Mouse (Mus musculus): ENCODE data around the gene Abcc5.

DNA sequence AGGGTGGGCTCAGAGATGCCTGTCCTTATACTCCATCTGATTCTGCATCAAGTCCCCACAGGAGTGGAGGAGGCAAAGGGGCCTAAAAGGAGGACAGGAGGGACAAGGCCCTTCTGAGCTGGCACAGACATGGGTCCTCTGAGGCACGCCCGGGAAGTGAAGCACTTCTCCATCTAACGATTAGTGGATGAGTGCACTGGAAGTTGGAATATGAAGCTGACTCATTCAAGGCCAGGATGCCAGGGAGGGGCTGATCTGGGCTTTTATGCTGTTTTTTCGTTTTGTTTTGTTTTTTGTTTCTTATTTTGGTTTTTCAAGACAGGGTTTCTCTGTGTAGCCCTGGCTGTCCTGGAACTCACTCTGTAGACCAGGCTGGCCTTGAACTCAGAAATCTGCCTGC lies 110.9 kb downstream of the Abcc5 start:
- TF ChIP-seq CTCF (IDR thresholded peaks at IDR 0.05; ENCODE audit: low read depth): no peak
- TF ChIP-seq EP300 (IDR thresholded peaks at IDR 0.05; ENCODE audit: low read depth): no peak

All from heart, postnatal 0 days (tissue).